Mouse (Mus musculus): ENCODE results near the gene Pcp4l1.

- TF ChIP-seq CTCF (IDR thresholded peaks at IDR 0.05; ENCODE audit: control insufficient read depth, insufficient read depth, insufficient read length) = no peak
- no peak for TF ChIP-seq MYOG (IDR thresholded peaks at IDR 0.05; ENCODE audit: control insufficient read depth, extremely low read depth, insufficient read length)
- TF ChIP-seq USF1 (IDR thresholded peaks at IDR 0.05; ENCODE audit: low read depth) = no peak
- TF ChIP-seq MYOD1 (IDR thresholded peaks at IDR 0.05; ENCODE audit: control insufficient read depth, insufficient read length, low read depth) = no peak
- no peak for TF ChIP-seq FOSL1 (IDR thresholded peaks at IDR 0.05; ENCODE audit: insufficient read depth, low read length, poor library complexity, severe bottlenecking)
- TF ChIP-seq CEBPB (IDR thresholded peaks at IDR 0.05; ENCODE audit: low read depth) = no peak
Observed at GRCm38 (mm10) chr1:171226780-171227179, 30.7 kb upstream of the Pcp4l1 start.

All from C2C12 (cell line).